Mouse (Mus musculus) layer of hippocampus, postnatal 14 days (tissue): ENCODE results near the gene Spint3. TPM values are rescaled to one million over a fixed set of nuclear protein-coding genes. Genes with fewer than 3 reads are reported as not detected.

Experiments
- DNase-seq, 2 experiments: peaks; one replicate each; pipeline ENCODE4 v3.0.0; 2021 to 2022; ENCODE audit warnings: low spot score in 2 of 2, mixed read lengths in 1 of 2
- total RNA-seq, 2 experiments: library from RNA; stranded (reverse); gene quantifications; 2 replicates each; pipeline ENCODE4 v1.2.3; 2021

Spint3 gene
- total RNA-seq, 2 experiments from 2014 or later, result not detected

GRCm38 (mm10) chr2:164550895-164551269 lies 22.4 kb downstream of the Spint3 start:
- DNase-seq, result no peak

DNA sequence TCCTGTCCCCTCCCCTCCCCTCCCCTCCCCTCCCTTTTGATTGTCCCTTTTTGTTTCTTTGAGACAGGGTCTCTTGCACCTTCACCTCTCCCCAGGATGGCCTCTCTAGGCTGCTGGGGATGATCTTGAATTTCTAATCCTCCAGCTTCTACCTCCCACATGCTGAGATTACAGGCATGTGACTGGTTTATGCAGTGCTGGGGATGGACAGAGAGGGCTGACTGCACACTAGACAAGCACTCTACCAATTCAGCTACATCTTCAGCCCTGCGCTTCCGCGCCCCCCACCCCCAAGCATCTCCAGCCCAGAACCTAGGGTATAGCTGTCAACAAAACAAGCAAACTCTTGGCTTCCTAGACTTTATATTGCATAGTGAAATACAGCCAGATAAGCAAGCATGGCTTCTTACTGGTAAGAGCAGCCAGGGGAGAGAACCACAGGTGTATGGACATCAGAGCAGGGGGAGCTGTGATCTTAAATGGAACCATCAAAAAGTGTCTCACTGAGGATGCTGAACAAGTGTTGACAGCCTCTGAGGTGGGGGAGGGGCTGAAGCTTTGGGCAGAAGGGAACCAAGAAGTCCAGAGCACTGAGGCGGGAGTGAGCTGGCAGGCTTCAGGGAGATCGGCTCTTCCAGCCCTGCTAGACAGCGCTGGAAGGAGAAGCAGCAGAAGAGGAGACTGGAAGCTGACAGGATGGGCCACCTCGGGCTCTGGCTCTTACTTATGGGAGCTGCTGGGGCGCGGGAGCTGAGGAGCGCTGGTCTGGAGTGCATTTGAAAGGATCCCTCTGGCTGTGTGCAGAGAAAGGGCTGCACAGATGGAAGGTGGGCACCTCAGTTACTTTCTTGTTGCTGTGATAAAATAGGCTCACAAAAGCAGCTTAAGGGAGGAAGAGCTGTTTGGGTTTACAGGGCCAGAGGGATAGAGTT lies 23.0 kb downstream of the Spint3 start:
- DNase-seq, result no peak

DNA sequence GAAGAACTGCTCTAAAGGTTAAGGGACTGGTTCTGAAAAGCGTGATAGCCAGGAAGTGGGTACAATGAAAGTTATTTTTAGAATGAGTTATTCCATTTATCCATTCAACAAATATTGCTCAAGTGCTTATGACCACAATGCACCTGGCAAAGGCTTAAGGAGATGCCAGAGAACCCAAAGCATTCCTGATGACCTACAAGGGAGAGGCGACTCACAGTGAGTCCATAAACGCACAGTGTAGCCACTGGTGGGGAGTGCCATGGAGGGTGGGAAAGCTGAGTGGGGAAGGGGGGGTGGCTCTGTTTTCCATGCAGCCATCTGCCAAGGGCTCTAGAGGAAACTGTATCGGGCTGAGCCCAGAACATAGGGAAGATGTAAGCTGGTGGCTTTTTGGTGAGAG lies 23.9 kb downstream of the Spint3 start:
- no peak for DNase-seq

DNA sequence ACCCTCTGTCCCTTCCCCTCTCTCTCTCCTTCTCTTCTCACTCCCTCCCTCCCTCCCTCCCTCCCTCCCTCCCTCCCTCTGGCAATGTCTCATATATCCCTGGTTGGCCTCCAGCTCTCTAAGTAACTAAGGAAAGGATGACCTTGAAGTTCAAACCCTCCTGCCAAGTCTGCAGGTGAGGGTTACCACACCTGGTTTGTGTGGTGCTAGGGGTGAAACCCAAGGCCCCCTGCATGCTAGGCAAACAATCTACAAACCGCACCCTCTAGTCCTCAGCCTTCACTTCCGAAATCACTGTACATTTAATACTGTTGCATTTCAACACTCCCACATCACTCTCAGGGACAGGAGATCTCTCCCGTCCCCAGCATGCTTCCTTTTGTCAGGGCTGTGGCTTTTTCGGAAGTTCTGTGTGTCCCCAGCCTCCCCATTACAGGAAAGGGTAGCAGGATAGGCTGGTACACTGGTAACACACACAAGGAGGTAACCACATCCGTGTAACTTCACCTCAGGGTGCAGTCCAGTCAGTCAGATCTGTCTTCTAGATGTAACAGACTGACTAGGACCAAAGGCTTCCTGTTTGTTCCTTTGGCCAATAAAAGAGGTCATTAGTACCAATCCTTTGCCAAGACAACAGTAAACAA lies 28.7 kb downstream of the Spint3 start:
- no peak for DNase-seq

GRCm38 (mm10) chr2:164543745-164544144 lies 29.5 kb downstream of the Spint3 start:
- DNase-seq, result no peak

- no peak for DNase-seq
Observed at GRCm38 (mm10) chr2:164542598-164542997, 30.7 kb downstream of the Spint3 start.

DNA sequence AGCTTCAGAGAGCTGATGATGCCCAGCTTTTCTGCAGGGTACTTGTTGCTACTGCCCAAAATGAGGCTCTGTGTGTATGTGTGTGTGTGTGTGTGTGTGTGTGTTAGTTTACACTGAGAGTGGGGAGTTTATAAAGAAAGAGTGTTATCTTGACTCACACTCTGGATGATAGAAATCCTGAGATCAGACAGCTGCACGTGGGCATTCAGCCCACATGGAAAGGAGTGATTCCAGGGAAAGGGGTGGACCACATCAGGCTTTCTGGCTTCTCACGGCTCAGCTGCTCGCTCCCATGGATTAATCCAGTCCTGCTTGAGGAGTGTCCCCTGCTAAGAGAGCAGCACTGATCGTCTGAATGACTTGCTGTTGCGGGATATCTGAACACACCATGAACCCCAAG lies 31.1 kb downstream of the Spint3 start:
- DNase-seq, result no peak

GRCm38 (mm10) chr2:164540652-164541427 lies 32.4 kb downstream of the Spint3 start:
- DNase-seq, result no peak

- DNase-seq, result no peak
Observed at GRCm38 (mm10) chr2:164537003-164537402, 36.3 kb downstream of the Spint3 start.

GRCm38 (mm10) chr2:164534315-164534714 lies 38.9 kb downstream of the Spint3 start:
- no peak for DNase-seq

DNA sequence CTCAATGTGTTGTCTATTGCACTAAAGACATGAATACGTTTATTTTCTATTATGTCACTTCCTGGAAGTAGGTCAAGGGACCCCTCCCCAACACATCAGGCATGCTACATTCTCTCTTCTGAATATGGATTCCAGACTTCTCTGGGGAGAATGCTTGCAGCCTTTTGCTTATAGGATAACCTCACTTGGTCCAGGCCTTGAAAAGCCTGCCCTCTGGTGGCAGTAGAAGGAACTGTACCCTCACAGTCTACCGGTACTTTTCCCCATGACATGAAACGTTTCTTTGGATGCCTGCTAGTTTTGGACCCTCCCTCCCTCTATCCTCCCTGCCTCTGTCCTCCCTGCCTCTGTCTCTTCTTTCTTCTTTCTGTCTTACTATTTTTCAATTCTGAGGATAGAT lies 42.1 kb downstream of the Spint3 start:
- peak; percentile 73 to 75 for DNase-seq

GRCm38 (mm10) chr2:164528557-164528956 lies 44.7 kb downstream of the Spint3 start:
- no peak for DNase-seq

- no peak for DNase-seq
Observed at GRCm38 (mm10) chr2:164523301-164523773, 49.9 kb downstream of the Spint3 start.

- DNase-seq, result no peak
Observed at GRCm38 (mm10) chr2:164522280-164522679, 51.0 kb downstream of the Spint3 start.

DNA sequence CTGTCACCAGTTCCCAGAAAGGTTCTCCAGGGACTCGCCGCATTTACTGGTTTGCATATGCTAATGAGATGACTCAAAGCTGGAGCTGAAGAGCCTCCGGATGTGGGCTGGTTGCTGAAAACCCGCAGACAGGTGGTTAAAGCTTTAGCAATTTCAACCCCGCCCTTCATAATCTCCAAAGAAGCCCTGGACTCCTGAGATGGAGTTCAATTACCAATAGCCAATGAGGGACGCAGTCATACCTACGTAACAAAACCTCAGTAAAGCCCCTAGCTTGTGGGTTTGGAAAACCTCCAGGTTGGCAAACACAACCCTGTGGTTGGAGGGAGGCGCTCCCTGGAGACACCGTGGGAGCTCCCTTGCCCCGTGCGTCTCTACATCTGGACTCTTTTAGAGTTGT lies 51.4 kb downstream of the Spint3 start:
- DNase-seq, result no peak

DNA sequence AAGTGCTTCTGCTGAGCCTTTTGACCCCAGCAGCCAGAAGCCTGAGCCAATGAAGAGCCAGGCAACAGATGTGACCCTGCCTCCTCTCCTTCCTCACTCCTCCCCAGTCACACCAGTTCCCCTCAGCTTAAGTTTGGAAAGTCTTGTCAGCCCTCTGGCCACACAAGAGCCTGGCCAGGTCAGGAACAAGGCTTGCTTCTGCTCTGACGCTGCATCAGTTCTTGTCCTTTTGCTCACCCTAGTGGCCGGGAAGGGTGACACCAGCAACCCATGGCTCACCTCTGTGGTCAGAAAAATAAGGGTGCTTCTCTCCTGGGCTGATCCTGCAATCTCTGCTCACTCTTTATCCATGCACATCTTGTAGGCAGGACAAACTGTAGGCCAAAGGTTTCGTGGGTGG lies 52.5 kb downstream of the Spint3 start:
- DNase-seq, result no peak

Other genes with a start within 250 kb of the Spint3 start
- not detected for gene Svs5, start 240.7 kb downstream of the Spint3 start, total RNA-seq
- 1 to 10 TPM; 1.2 to 2.0 TPM for gene Slpi, start 184.4 kb downstream of the Spint3 start, total RNA-seq
- gene Rbpjl, start 170.3 kb downstream of the Spint3 start, total RNA-seq, result under 1 TPM; 0.41 to 0.91 TPM
- 10 to 100 TPM; 21.2 to 21.6 TPM for gene Matn4, start 168.3 kb downstream of the Spint3 start, total RNA-seq
- gene Sdc4, start 129.6 kb downstream of the Spint3 start, total RNA-seq, result 100 to 1,000 TPM; 117 to 137 TPM
- 10 to 100 TPM; 39.1 to 44.7 TPM for gene Sys1, start 116.5 kb downstream of the Spint3 start, total RNA-seq
- gene Gm20458, start 112.5 kb downstream of the Spint3 start, total RNA-seq, result 10 to 100 TPM; 12.7 to 18.8 TPM
- not detected for gene Trp53tg5, start 99.7 kb downstream of the Spint3 start, total RNA-seq
- 10 to 100 TPM; 87.6 to 88.0 TPM for gene Dbndd2, start 87.4 kb downstream of the Spint3 start, total RNA-seq
- 10 to 100 TPM; 95.2 to 96.5 TPM for gene Pigt, start 75.9 kb downstream of the Spint3 start, total RNA-seq
- 1 to 10 TPM in 1 of 2 experiments, not detected in 1; 5.6 TPM for gene Wfdc2, start 11.0 kb downstream of the Spint3 start, total RNA-seq
- 1 to 10 TPM in 1 of 2 experiments, under 1 TPM in 1; 0.71 to 1.9 TPM for gene Wfdc6a, start 12.0 kb upstream of the Spint3 start, total RNA-seq
- gene Eppin, start 20.1 kb upstream of the Spint3 start, total RNA-seq, result not detected
- gene Wfdc6b, start 40.1 kb upstream of the Spint3 start, total RNA-seq, result not detected
- gene Wfdc8, start 40.2 kb upstream of the Spint3 start, total RNA-seq, result not detected
- gene Wfdc16, start 65.3 kb upstream of the Spint3 start, total RNA-seq, result not detected
- not detected for gene Wfdc10, start 82.6 kb upstream of the Spint3 start, total RNA-seq
- not detected for gene Wfdc9, start 83.1 kb upstream of the Spint3 start, total RNA-seq
- not detected for gene Wfdc11, start 100.6 kb upstream of the Spint3 start, total RNA-seq
- not detected for gene Wfdc13, start 111.6 kb upstream of the Spint3 start, total RNA-seq
- not detected for gene Spint4, start 125.0 kb upstream of the Spint3 start, total RNA-seq
- not detected for gene Spint5, start 141.8 kb upstream of the Spint3 start, total RNA-seq
- gene Wfdc3, start 172.5 kb upstream of the Spint3 start, total RNA-seq, result 1 to 10 TPM; 1.5 TPM
- 10 to 100 TPM; 34.1 to 37.2 TPM for gene Dnttip1, start 172.5 kb upstream of the Spint3 start, total RNA-seq
- 1 to 10 TPM; 2.9 to 4.0 TPM for gene Ube2c, start 196.4 kb upstream of the Spint3 start, total RNA-seq
- gene Tnnc2, start 206.5 kb upstream of the Spint3 start, total RNA-seq, result not detected
- gene Snx21, start 212.4 kb upstream of the Spint3 start, total RNA-seq, result 10 to 100 TPM; 33.3 to 39.8 TPM
- gene Acot8, start 231.4 kb upstream of the Spint3 start, total RNA-seq, result 10 to 100 TPM; 26.4 to 28.1 TPM
- gene Zswim3, start 231.6 kb upstream of the Spint3 start, total RNA-seq, result 1 to 10 TPM; 6.0 to 8.3 TPM
- gene Zswim1, start 249.2 kb upstream of the Spint3 start, total RNA-seq, result 10 to 100 TPM; 18.1 to 18.2 TPM